Comparison of ENCODE assay signal across 20 mouse cellular contexts in genomic region chr9:56282481-56282880, GRCm38 (mm10).
"Had no signal": no experiment of that assay in that cellular context is flagged by ENCODE, and none has a peak within 500 bp of the region (broad histone marks: within the 10 kb centered on the region; RNA-seq: fewer than 3 reads in every experiment).

No protein-coding gene starts in this region.

- H3K9ac ChIP-seq: liver, postnatal 0 days; lung, embryonic 15.5 days; midbrain, embryonic 12.5 days; neural tube, embryonic 13.5 days; neural tube, embryonic 15.5 days had no signal

- H3K27me3 ChIP-seq: lung, embryonic 15.5 days; midbrain, embryonic 12.5 days; neural tube, embryonic 13.5 days; neural tube, embryonic 15.5 days had no signal

- ATAC-seq: liver, postnatal 0 days; lung, postnatal 0 days; midbrain, embryonic 16.5 days had no signal

- H3K27ac ChIP-seq: lung, embryonic 15.5 days; midbrain, embryonic 10.5 days; midbrain, embryonic 12.5 days; neural tube, embryonic 13.5 days; neural tube, embryonic 15.5 days had no signal

- H3K9me3 ChIP-seq: lung, embryonic 15.5 days; midbrain, embryonic 10.5 days; midbrain, embryonic 12.5 days; neural tube, embryonic 13.5 days; neural tube, embryonic 15.5 days had no signal

- H3K4me3 ChIP-seq: lung, embryonic 15.5 days; midbrain, embryonic 10.5 days; midbrain, embryonic 12.5 days; myocyte; neural tube, embryonic 13.5 days; neural tube, embryonic 15.5 days had no signal

- H3K4me1 ChIP-seq: lung, embryonic 15.5 days; midbrain, embryonic 10.5 days; midbrain, embryonic 12.5 days; neural tube, embryonic 13.5 days; neural tube, embryonic 15.5 days had no signal

- DNase-seq: liver, postnatal 0 days; lung, adult 2 months; lung, postnatal 4 days; midbrain, embryonic 14.5 days; retina, postnatal 1 day; right cerebral cortex, adult 18-20 months; right cerebral cortex, postnatal 25 days; right cerebral cortex, postnatal 4 days; spleen, adult 18-20 months; thymus, adult 18-20 months; thymus, postnatal 14 days; thymus, postnatal 36 days had no signal

- H3K4me2 ChIP-seq: lung, embryonic 15.5 days; midbrain, embryonic 12.5 days; neural tube, embryonic 13.5 days; neural tube, embryonic 15.5 days had no signal

- H3K36me3 ChIP-seq: midbrain, embryonic 10.5 days; midbrain, embryonic 12.5 days; neural tube, embryonic 13.5 days; neural tube, embryonic 15.5 days had no signal
